8 mouse cellular contexts compared by ENCODE assay signal in the genomic region with DNA sequence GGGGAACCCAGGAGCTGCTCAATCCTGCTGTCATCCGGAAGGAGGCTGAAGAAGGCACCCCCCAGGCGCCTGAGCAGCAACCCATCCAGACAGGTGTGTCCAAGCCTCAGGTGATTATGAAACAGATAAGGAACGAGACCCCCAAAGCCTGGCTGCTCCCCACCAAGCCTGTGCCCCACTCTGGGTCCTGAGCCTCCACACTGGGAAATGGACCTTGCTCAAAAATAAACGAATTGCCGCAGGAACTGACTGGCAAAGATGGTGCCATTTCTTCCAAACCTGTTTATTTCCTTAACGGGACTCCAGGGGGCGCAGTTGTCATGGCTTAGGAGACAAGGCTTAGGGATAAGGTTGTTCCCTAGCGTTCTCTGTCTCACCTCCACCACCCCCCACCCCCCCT. TPM values are rescaled to one million over a fixed set of nuclear protein-coding genes. Genes with fewer than 3 reads are reported as not detected.
DNase-seq lines count a peak whose midpoint lies in the region; ATAC-seq and TF ChIP-seq lines count a peak whose summit lies in the region.

No protein-coding gene starts in this region.

- H3ac ChIP-seq in C2C12 (ENCODE audit: control insufficient read depth, insufficient read length, low read depth): no peak overlapping the region

- H3K27me3 ChIP-seq in C2C12 (ENCODE audit: control insufficient read depth, insufficient read depth, insufficient read length): peaks cover 11% of the 10 kb centered on the region
- H3K27me3 ChIP-seq in heart, adult 2 months (ENCODE audit: control insufficient read depth, insufficient read depth, low read length): peaks cover 2% of the 10 kb centered on the region; the same call in 1 of the 2 replicates
- H3K27me3 ChIP-seq in lung, embryonic 14.5 days (ENCODE audit: insufficient read depth, low read length): peaks cover 28% of the 10 kb centered on the region

- no peak overlapping the region for H3K4me3 ChIP-seq in C2C12 (ENCODE audit: insufficient read depth, poor library complexity, severe bottlenecking)
- H3K4me3 ChIP-seq in heart, adult 2 months: peak overlapping the region; percentile 27
- H3K4me3 ChIP-seq in lung, embryonic 14.5 days (ENCODE audit: low read depth, low read length): peak overlapping the region; percentile 40

- TF ChIP-seq EP300 in heart, adult 2 months (IDR thresholded peaks at IDR 0.05; ENCODE audit: insufficient read depth, low read depth, low read length): no peak

- 1% methylated on average over 8 of the region's 8 CpGs for WGBS in heart, adult 2 months
- WGBS in lung, embryonic 14.5 days: under 1% methylated on average over 8 of the region's 8 CpGs

- peak; percentile 71 for DNase-seq in Muller cell, postnatal 12 days (ENCODE audit: inconsistent ontology term)
- peak; percentile 83 to 88 for DNase-seq in cerebellum, postnatal 25 days
- peak; percentile 36 to 62 for DNase-seq in heart, adult 2 months
- DNase-seq in kidney, adult 8-10 months: peak; percentile 67 to 79
- DNase-seq in lung, embryonic 14.5 days: peak; percentile 81
- no peak for DNase-seq in frontal cortex, postnatal 10 days (ENCODE audit: low spot score in 2 of 2)

- H3K79me3 ChIP-seq in C2C12 (ENCODE audit: low read depth): peaks cover 17% of the 10 kb centered on the region

- H3K9ac ChIP-seq in heart, adult 2 months (ENCODE audit: low read depth, low read length): no peak overlapping the region
- H3K9ac ChIP-seq in lung, embryonic 14.5 days: peak overlapping the region; percentile 44; the same call in 1 of the 2 replicates

- H3K4me1 ChIP-seq in heart, adult 2 months (ENCODE audit: control insufficient read depth, insufficient read depth, low read length): peaks cover 1% of the 10 kb centered on the region; the same call in 1 of the 2 replicates
- H3K4me1 ChIP-seq in lung, embryonic 14.5 days (ENCODE audit: insufficient read depth): peaks cover 20% of the 10 kb centered on the region

- intact Hi-C loops in heart, adult 2 months (cut with DNase I): no loop called here

- H3K9me3 ChIP-seq in lung, embryonic 14.5 days (ENCODE audit: low read depth, low read length): no peaks in the 10 kb centered on the region

- H3K36me3 ChIP-seq in C2C12 (ENCODE audit: control insufficient read depth, insufficient read depth): no peaks in the 10 kb centered on the region
- H3K36me3 ChIP-seq in heart, adult 2 months (ENCODE audit: control insufficient read depth, insufficient read depth, low read length): no peaks in the 10 kb centered on the region
- H3K36me3 ChIP-seq in lung, embryonic 14.5 days (ENCODE audit: insufficient read depth): no peaks in the 10 kb centered on the region

- peaks cover 19% of the 10 kb centered on the region for H3K79me2 ChIP-seq in C2C12 (ENCODE audit: control insufficient read depth, insufficient read depth)
- H3K79me2 ChIP-seq in heart, adult 2 months (replicated peaks; ENCODE audit: control insufficient read depth, insufficient read depth, low read length): 0 out of 2 replicates have a peak, but pooled peaks cover 2% of the 10 kb centered on the region

- ATAC-seq in lung, embryonic 14.5 days (ENCODE audit: insufficient read depth): no peak
- peak; percentile 28; the same call in 1 of the 2 replicates for ATAC-seq in neutrophil, adult 5-6 weeks (ENCODE audit: extremely low read depth, insufficient number of reproducible peaks, low FRiP score, poor library complexity, severe bottlenecking)

- TF ChIP-seq CTCF in C2C12 (IDR thresholded peaks at IDR 0.05; ENCODE audit: control insufficient read depth, insufficient read depth, insufficient read length): peak; percentile 67
- TF ChIP-seq CTCF in heart, adult 2 months (IDR thresholded peaks at IDR 0.05): peak; percentile 72
- TF ChIP-seq CTCF in lung, embryonic 14.5 days (IDR thresholded peaks at IDR 0.05; ENCODE audit: low read depth): peak; percentile 84

- no peak for TF ChIP-seq POLR2A in heart, adult 2 months (IDR thresholded peaks at IDR 0.05; ENCODE audit: insufficient read depth, low read depth, low read length)

- H3K27ac ChIP-seq in heart, adult 2 months: peak overlapping the region; percentile 12; the same call in 1 of the 2 replicates
- H3K27ac ChIP-seq in lung, embryonic 14.5 days (ENCODE audit: low read depth): no peak overlapping the region

- peak overlapping the region; percentile 82 for H3K4me2 ChIP-seq in lung, embryonic 14.5 days

TF ChIP-seq in C2C12, 6 proteins besides CTCF, POLR2A, EP300 and RAD21:
- TF ChIP-seq MAX (IDR thresholded peaks at IDR 0.05): no peak
- TF ChIP-seq CEBPB (IDR thresholded peaks at IDR 0.05; ENCODE audit: low read depth): no peak
- no peak for TF ChIP-seq MYOD1 (IDR thresholded peaks at IDR 0.05; ENCODE audit: control insufficient read depth, insufficient read length, low read depth)
- no peak for TF ChIP-seq FOSL1 (IDR thresholded peaks at IDR 0.05; ENCODE audit: insufficient read depth, low read length, poor library complexity, severe bottlenecking)
- no peak for TF ChIP-seq USF1 (IDR thresholded peaks at IDR 0.05; ENCODE audit: low read depth)
- no peak for TF ChIP-seq MYOG (IDR thresholded peaks at IDR 0.05; ENCODE audit: control insufficient read depth, extremely low read depth, insufficient read length)

RNA-seq across cellular contexts. Expression of a gene that starts 3.0 kb away (rescaled TPM):
- 83.0 TPM for polyA plus RNA-seq in C2C12 (2012; fragmentation: generic; extraction: Trizol)
- 100 to 1,000 TPM; 125 to 141 TPM for total RNA-seq in heart, adult 2 months (2021)
- 84.2 and 89.1 TPM in 2 replicates for polyA plus RNA-seq in heart, adult 2 months (2012; rRNA removed)
- polyA plus RNA-seq in lung, embryonic 14.5 days (2014; fragmentation: Nextera tagmentation; extraction: Ambion mirVana): 91.6 and 94.1 TPM in 2 replicates
- total RNA-seq in neutrophil, adult 5-6 weeks (2017): 80.4 and 83.4 TPM in 2 replicates

RNA-seq across cellular contexts. Expression of a gene that starts 6.5 kb away (rescaled TPM):
- 1.1 TPM for polyA plus RNA-seq in C2C12 (2012; fragmentation: generic; extraction: Trizol)
- total RNA-seq in heart, adult 2 months (2021): under 1 TPM; 0.10 to 0.25 TPM
- polyA plus RNA-seq in heart, adult 2 months (2012; rRNA removed): 0.53 and 0.57 TPM in 2 replicates
- polyA plus RNA-seq in lung, embryonic 14.5 days (2014; fragmentation: Nextera tagmentation; extraction: Ambion mirVana): 0.96 and 1.3 TPM in 2 replicates
- not detected in 2 replicates for total RNA-seq in neutrophil, adult 5-6 weeks (2017)

RNA-seq across cellular contexts. Expression of a gene that starts 6.5 kb away (rescaled TPM):
- 9.5 TPM for polyA plus RNA-seq in C2C12 (2012; fragmentation: generic; extraction: Trizol)
- 1 to 10 TPM in 1 of 2 experiments, under 1 TPM in 1; 0.89 to 1.3 TPM for total RNA-seq in heart, adult 2 months (2021)
- polyA plus RNA-seq in heart, adult 2 months (2012; rRNA removed): 2.1 and 2.7 TPM in 2 replicates
- 5.6 and 8.5 TPM in 2 replicates for polyA plus RNA-seq in lung, embryonic 14.5 days (2014; fragmentation: Nextera tagmentation; extraction: Ambion mirVana)
- 0.49 TPM in 1 of 2 replicates, not detected in the other for total RNA-seq in neutrophil, adult 5-6 weeks (2017)

RNA-seq across cellular contexts. Expression of a gene that starts 27.4 kb away (rescaled TPM):
- 42.1 TPM for polyA plus RNA-seq in C2C12 (2012; fragmentation: generic; extraction: Trizol)
- total RNA-seq in heart, adult 2 months (2021): 1 to 10 TPM; 5.2 to 6.7 TPM
- polyA plus RNA-seq in heart, adult 2 months (2012; rRNA removed): 18.6 and 27.7 TPM in 2 replicates
- 22.7 and 26.7 TPM in 2 replicates for polyA plus RNA-seq in lung, embryonic 14.5 days (2014; fragmentation: Nextera tagmentation; extraction: Ambion mirVana)
- total RNA-seq in neutrophil, adult 5-6 weeks (2017): not detected in 2 replicates

RNA-seq across cellular contexts. Expression of a gene that starts 37.5 kb away (rescaled TPM):
- polyA plus RNA-seq in C2C12 (2012; fragmentation: generic; extraction: Trizol): 33.6 TPM
- 10 to 100 TPM; 13.1 to 15.1 TPM for total RNA-seq in heart, adult 2 months (2021)
- 5.5 and 9.5 TPM in 2 replicates for polyA plus RNA-seq in heart, adult 2 months (2012; rRNA removed)
- 12.7 and 13.3 TPM in 2 replicates for polyA plus RNA-seq in lung, embryonic 14.5 days (2014; fragmentation: Nextera tagmentation; extraction: Ambion mirVana)
- 52.8 and 57.5 TPM in 2 replicates for total RNA-seq in neutrophil, adult 5-6 weeks (2017)

Comparison
In these comparisons a context has a peak if more than half of its experiments do, and no peak if none do; other contexts are left out.
1. DNase-seq: peak in Muller cell, postnatal 12 days (single experiment), cerebellum, postnatal 25 days (2 of 2), heart, adult 2 months (2 of 2), kidney, adult 8-10 months (2 of 2) and lung, embryonic 14.5 days (single experiment); none in frontal cortex, postnatal 10 days (0 of 2).
2. Peak in every context shown above with its lines, with median percentiles within 50 percentile points of each other: CTCF ChIP-seq.